Mouse (Mus musculus) mature B cell (primary cell): Measurements from ENCODE around the gene Syn3.

Experiments
- in situ Hi-C: fragments of 300-500 bp; cut with MboI; formaldehyde crosslinking; loops from 2 replicates; pipeline ENCODE4 v1.14.3; 2019

Syn3 gene

GRCm38 (mm10) chr10:86340421-86340820 lies 158.3 kb downstream of the Syn3 start:
- in situ Hi-C loops: no loop called here

GRCm38 (mm10) chr10:86339649-86340379 lies 158.9 kb downstream of the Syn3 start:
- in situ Hi-C loops: no loop called here

- in situ Hi-C loops: no loop called here
Measured at GRCm38 (mm10) chr10:86339121-86339520, 159.6 kb downstream of the Syn3 start.

GRCm38 (mm10) chr10:86338121-86338715 lies 160.5 kb downstream of the Syn3 start:
- in situ Hi-C loops: no loop called here

GRCm38 (mm10) chr10:86337239-86337638 lies 161.5 kb downstream of the Syn3 start:
- in situ Hi-C loops: no loop called here

- in situ Hi-C loops: no loop called here
Measured at GRCm38 (mm10) chr10:86336506-86336905, 162.2 kb downstream of the Syn3 start.

- in situ Hi-C loops: no loop called here
Measured at GRCm38 (mm10) chr10:86334581-86334980, 164.1 kb downstream of the Syn3 start.

GRCm38 (mm10) chr10:86332942-86333341 lies 165.8 kb downstream of the Syn3 start:
- in situ Hi-C loops: no loop called here

- in situ Hi-C loops: no loop called here
Measured at GRCm38 (mm10) chr10:86331681-86332281, 166.9 kb downstream of the Syn3 start.

GRCm38 (mm10) chr10:86330993-86331680 lies 167.6 kb downstream of the Syn3 start:
- in situ Hi-C loops: no loop called here

GRCm38 (mm10) chr10:86329241-86329882 lies 169.3 kb downstream of the Syn3 start:
- in situ Hi-C loops: no loop called here

GRCm38 (mm10) chr10:86328691-86329090 lies 170.0 kb downstream of the Syn3 start:
- in situ Hi-C loops: no loop called here

GRCm38 (mm10) chr10:86328143-86328542 lies 170.6 kb downstream of the Syn3 start:
- in situ Hi-C loops: no loop called here

- in situ Hi-C loops: no loop called here
Measured at GRCm38 (mm10) chr10:86325272-86325671, 173.4 kb downstream of the Syn3 start.

- in situ Hi-C loops: no loop called here
Measured at GRCm38 (mm10) chr10:86323275-86323994, 175.3 kb downstream of the Syn3 start.

- in situ Hi-C loops: no loop called here
Measured at GRCm38 (mm10) chr10:86322006-86322405, 176.7 kb downstream of the Syn3 start.

GRCm38 (mm10) chr10:86321194-86321593 lies 177.5 kb downstream of the Syn3 start:
- in situ Hi-C loops: no loop called here

GRCm38 (mm10) chr10:86320204-86320603 lies 178.5 kb downstream of the Syn3 start:
- in situ Hi-C loops: no loop called here

GRCm38 (mm10) chr10:86319526-86319925 lies 179.2 kb downstream of the Syn3 start:
- in situ Hi-C loops: no loop called here

- in situ Hi-C loops: no loop called here
Measured at GRCm38 (mm10) chr10:86318552-86319140, 180.1 kb downstream of the Syn3 start.

- in situ Hi-C loops: no loop called here
Measured at GRCm38 (mm10) chr10:86317633-86318032, 181.1 kb downstream of the Syn3 start.
